Mouse (Mus musculus) ES-Bruce4 (cell line): ENCODE results near the gene Pkd1l3. TPM values are rescaled to one million over a fixed set of nuclear protein-coding genes. Genes with fewer than 3 reads are reported as not detected.

ENCODE experiments used
- H3K27ac ChIP-seq: 2 replicates; pipeline ENCODE4 v1.5.1; 2012; ENCODE audit warnings: low read length, inconsistent platforms; ENCODE audit not compliant: insufficient read depth
- H3K27me3 ChIP-seq: 2 replicates; pipeline ENCODE4 v1.6.1; 2012; ENCODE audit warnings: mild to moderate bottlenecking, low read length, inconsistent platforms; ENCODE audit not compliant: control insufficient read depth, poor library complexity, insufficient read depth, severe bottlenecking
- H3K36me3 ChIP-seq: 2 replicates; pipeline ENCODE4 v1.6.1; 2012; ENCODE audit warnings: inconsistent platforms, mild to moderate bottlenecking, low read length, moderate library complexity; ENCODE audit not compliant: control insufficient read depth, poor library complexity, insufficient read depth, severe bottlenecking
- H3K4me1 ChIP-seq: one replicate; pipeline ENCODE4 v1.8.1; 2011; ENCODE audit warnings: low read length; ENCODE audit not compliant: control insufficient read depth, insufficient read depth
- H3K4me3 ChIP-seq: 2 replicates; pipeline ENCODE4 v1.5.1; 2011; ENCODE audit warnings: low read depth, mild to moderate bottlenecking, low read length
- H3K9ac ChIP-seq: 2 replicates; pipeline ENCODE4 v1.6.1; 2012; ENCODE audit warnings: low read depth, mild to moderate bottlenecking, inconsistent platforms; ENCODE audit not compliant: poor library complexity, severe bottlenecking
- H3K9me3 ChIP-seq: replicated peaks from 2 replicates; pipeline ENCODE4 v1.6.1; 2012; ENCODE audit warnings: mild to moderate bottlenecking, low read length, inconsistent platforms; ENCODE audit not compliant: control insufficient read depth, poor library complexity, insufficient read depth, severe bottlenecking
- CTCF ChIP-seq: IDR thresholded peaks from one replicate; pipeline ENCODE4 v1.8.1; 2011; ENCODE audit warnings: low read depth, low read length
- EP300 ChIP-seq: IDR thresholded peaks from 2 replicates; pipeline ENCODE4 v1.6.1; 2011; ENCODE audit warnings: low read depth, low read length; ENCODE audit not compliant: insufficient read depth
- POLR2A ChIP-seq: IDR thresholded peaks from one replicate; pipeline ENCODE4 v1.8.1; 2011; ENCODE audit warnings: low read length; ENCODE audit not compliant: insufficient read depth
- polyA plus RNA-seq: library from polyadenylated mRNA; stranded (reverse); fragments of >200 nt; gene quantifications from 2 replicates; pipeline ENCODE4 v1.2.4, GENCODE M21; 2011; ENCODE audit warnings: low read depth; ENCODE audit not compliant: missing spikeins, insufficient read depth, insufficient read length

Gene Pkd1l3
- polyA plus RNA-seq, 1 experiment: not detected

GRCm38 (mm10) chr8:109591367-109591766 lies 22.9 kb upstream of the Pkd1l3 start:
- H3K4me1 ChIP-seq: no peaks in the 10 kb centered on the region
- H3K36me3 ChIP-seq: peaks cover 27% of the 10 kb centered on the region
- TF ChIP-seq EP300 (no peak), POLR2A (no peak), CTCF (no peak)
- H3K9ac ChIP-seq: no peak overlapping the region
- H3K4me3 ChIP-seq: no peak overlapping the region
- H3K9me3 ChIP-seq: no peaks in the 10 kb centered on the region
- H3K27me3 ChIP-seq: no peaks in the 10 kb centered on the region
- no peak overlapping the region for H3K27ac ChIP-seq

- TF ChIP-seq EP300: no peak
- Histone ChIP-seq H3K36me3 (peaks cover 29% of the 10 kb centered on the region), H3K4me3 (no peak overlapping the region), H3K4me1 (no peaks in the 10 kb centered on the region), H3K9ac (no peak overlapping the region), H3K27me3 (no peaks in the 10 kb centered on the region), H3K9me3 (no peaks in the 10 kb centered on the region), H3K27ac (no peak overlapping the region)
Measured at GRCm38 (mm10) chr8:109592164-109592563, 22.2 kb upstream of the Pkd1l3 start.

DNA sequence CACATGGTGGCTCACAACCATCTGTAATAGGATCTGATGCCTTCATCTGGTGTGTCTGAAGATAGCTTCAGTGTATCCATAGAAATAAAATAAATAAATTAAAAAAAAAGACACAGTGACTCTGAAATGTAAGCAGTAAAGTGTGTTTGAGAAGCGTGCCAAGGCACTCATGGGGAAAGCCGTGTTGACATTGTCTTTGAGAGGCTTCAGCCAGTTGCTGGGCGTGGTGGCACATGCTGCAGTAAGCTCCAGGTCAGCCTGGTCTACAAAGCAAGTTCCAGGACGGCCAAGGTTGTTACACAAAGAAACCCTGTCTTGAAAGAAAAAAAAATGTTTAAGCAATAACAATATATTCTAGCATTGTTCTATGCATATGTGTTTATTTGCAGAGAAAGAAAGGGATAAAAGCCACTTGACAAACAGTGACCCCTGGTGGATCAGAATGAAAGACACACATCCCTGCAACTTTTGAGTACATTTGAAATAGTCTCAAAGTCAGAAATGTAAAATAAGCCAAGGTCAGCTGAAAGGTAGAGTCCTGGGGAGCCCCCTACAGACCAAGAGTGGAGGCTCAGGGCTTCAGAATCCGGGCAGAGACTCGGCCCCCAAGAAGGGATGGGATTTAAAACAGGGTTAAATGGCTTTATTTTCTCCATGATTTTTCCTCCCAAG lies 21.1 kb upstream of the Pkd1l3 start:
- no peak overlapping the region for H3K27ac ChIP-seq
- H3K27me3 ChIP-seq: no peaks in the 10 kb centered on the region
- H3K4me3 ChIP-seq: no peak overlapping the region
- H3K9ac ChIP-seq: no peak overlapping the region
- H3K36me3 ChIP-seq: peaks cover 29% of the 10 kb centered on the region
- no peaks in the 10 kb centered on the region for H3K9me3 ChIP-seq
- TF ChIP-seq CTCF: peak; percentile 15
- TF ChIP-seq POLR2A: no peak
- no peaks in the 10 kb centered on the region for H3K4me1 ChIP-seq

- H3K9ac ChIP-seq: no peak overlapping the region
- no peaks in the 10 kb centered on the region for H3K27me3 ChIP-seq
- H3K4me3 ChIP-seq: no peak overlapping the region
- no peak overlapping the region for H3K27ac ChIP-seq
- H3K9me3 ChIP-seq: no peaks in the 10 kb centered on the region
- TF ChIP-seq EP300 (no peak), CTCF (peak; percentile 96)
- peaks cover 37% of the 10 kb centered on the region for H3K36me3 ChIP-seq
- H3K4me1 ChIP-seq: no peaks in the 10 kb centered on the region
Measured at GRCm38 (mm10) chr8:109595854-109596253, 18.5 kb upstream of the Pkd1l3 start.

- no peak overlapping the region for H3K4me3 ChIP-seq
- no peak for TF ChIP-seq CTCF
- no peak for TF ChIP-seq POLR2A
- no peak for TF ChIP-seq EP300
- peaks cover 34% of the 10 kb centered on the region for H3K36me3 ChIP-seq
- no peak overlapping the region for H3K9ac ChIP-seq
- H3K9me3 ChIP-seq: no peaks in the 10 kb centered on the region
- no peaks in the 10 kb centered on the region for H3K4me1 ChIP-seq
- no peak overlapping the region for H3K27ac ChIP-seq
- H3K27me3 ChIP-seq: no peaks in the 10 kb centered on the region
Measured at GRCm38 (mm10) chr8:109606725-109607124, 7.6 kb upstream of the Pkd1l3 start.

DNA sequence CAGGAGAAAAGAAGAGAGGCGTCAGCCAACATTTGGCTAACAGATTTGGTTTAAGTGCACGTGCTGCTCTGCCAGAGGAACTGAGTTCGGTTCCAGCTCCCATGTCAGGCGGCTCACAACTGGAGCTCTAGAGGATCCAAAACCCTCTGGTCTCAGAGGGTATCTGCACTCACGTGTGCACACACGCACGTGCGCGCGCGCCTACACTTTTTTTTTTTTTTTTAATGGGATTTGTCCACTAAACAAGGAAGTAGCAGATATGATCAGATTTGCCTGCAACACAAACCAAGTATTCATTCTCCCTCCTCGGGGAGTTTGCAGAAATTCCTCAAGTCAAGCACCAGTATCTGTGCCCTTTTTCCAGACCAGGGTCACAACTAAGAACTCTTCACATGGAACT lies 6.7 kb upstream of the Pkd1l3 start:
- TF ChIP-seq CTCF (no peak), EP300 (no peak), POLR2A (no peak)
- H3K4me1 ChIP-seq: no peaks in the 10 kb centered on the region
- H3K27me3 ChIP-seq: no peaks in the 10 kb centered on the region
- no peak overlapping the region for H3K27ac ChIP-seq
- no peaks in the 10 kb centered on the region for H3K9me3 ChIP-seq
- H3K36me3 ChIP-seq: peaks cover 26% of the 10 kb centered on the region
- H3K9ac ChIP-seq: peak overlapping the region; percentile 70
- H3K4me3 ChIP-seq: peak overlapping the region; percentile 73
